Mouse (Mus musculus) lung, postnatal 0 days (tissue): Measurements from ENCODE around the gene Txndc11.

Experiments used
- CTCF ChIP-seq: IDR thresholded peaks from 2 replicates; pipeline ENCODE4 v1.5.1; 2016; ENCODE audit warnings: antibody characterized with exemption, mild to moderate bottlenecking
- EP300 ChIP-seq: IDR thresholded peaks from 2 replicates; pipeline ENCODE4 v1.6.1; 2016; ENCODE audit warnings: antibody characterized with exemption, mild to moderate bottlenecking, control low read depth

GRCm38 (mm10) chr16:11060645-11061044, 73.8 kb downstream of the Txndc11 start, which contains the start of gene Snn:
- TF ChIP-seq CTCF (no peak), EP300 (no peak)
